Mouse (Mus musculus): ENCODE measurements around the gene Rbp7.
"Not testable (repeated sequence)": the region's sequence is repeated elsewhere in the genome, so short reads cannot be mapped to it uniquely, and the experiment has no call there.

Gene Rbp7

DNA sequence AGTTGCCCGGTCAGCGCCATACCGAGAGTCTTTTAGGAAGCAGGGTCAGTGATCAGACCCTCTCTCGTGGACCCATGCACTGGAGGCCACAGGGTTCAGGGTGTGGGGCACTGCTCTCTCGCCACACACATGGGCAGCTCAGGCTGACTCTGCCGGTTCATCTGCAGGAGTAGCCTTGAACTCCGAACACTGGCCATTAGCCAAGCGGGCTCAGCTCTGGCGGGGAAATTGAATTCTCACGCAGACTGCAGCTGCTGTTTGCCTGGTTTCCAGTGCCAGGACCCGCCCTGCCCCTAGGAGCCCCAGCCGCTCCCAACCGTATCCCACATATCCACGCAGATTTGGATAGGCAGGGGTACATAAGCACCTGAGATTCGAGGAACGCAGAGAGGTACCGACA lies 515 bp downstream of the Rbp7 start:
- no peak for DNase-seq

DNA sequence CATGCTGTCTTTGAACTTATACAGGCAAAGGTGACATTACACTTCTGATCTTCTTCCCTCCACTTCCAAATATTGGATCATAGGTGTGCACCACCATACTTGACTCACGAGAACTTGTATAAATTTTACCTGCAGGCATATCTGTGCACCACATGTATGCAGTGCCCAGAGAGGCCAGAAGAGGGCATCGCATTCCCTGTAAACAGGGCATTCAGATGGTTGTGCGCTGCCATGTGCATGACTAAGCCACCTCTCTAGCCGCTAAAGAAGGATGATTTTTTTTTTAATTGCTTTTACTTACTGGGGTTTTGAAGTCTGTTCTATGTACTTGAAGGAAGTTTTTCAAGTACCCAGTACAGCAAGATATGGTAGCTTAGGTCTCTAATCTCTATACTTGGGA lies 1.1 kb downstream of the Rbp7 start:
- DNase-seq = no peak

DNA sequence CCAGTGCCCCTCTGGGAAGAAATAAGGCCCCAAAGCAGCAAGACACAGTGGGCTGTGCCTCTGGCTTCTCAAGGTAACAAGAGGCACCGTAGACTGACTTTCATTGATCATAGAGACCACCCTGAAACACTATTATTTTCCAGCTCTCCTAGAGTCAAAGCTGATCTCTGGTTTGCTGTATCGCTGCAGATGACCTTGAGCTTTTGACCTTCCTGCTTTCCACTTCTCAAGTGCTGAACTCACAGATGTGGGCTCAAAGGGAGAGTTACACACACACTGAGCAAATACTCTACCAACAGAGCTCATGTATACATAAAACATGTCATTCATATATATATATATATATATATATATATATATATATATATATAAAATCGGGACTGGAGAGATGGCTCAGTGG lies 4.1 kb downstream of the Rbp7 start:
- no peak for DNase-seq

DNA sequence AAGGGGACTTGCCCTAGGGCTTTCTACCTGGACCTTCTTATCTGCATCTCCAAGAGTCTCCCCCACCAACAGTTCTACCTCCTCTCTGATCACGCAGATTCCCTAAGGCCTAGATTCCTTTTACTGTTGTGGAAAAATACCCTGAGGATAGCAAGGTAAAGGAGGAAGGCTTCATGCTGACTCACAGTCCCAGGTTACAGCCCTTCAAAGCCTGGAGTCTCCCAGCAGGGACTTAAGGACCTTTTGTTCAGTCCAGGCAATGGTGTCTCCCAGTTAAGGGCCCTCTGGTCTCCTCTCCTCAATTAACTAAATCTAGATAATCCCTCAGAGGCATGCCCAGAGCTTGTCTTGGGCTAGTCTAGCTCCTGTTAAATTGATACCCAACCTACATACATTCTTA lies 8.5 kb downstream of the Rbp7 start:
- no peak for DNase-seq

DNA sequence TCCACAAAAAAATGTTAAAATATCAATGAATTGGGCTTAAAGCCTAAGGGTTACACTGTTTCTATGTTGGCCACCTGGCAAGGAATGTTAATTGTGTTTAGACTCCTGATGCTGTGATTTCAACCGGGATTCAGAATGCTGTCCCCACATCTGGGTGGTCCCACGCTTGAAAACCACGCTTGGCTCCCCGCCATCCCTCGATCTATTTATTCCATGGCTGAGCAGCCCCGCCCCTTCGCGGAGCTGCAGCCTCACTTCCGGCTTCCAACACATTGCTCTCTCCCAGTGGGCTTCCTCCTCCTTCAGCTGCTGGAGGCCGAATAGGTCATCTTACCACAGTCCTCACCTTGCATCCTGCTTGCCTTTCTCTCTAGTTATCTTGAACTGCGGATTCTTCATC lies 8.9 kb downstream of the Rbp7 start:
- DNase-seq = no peak

DNA sequence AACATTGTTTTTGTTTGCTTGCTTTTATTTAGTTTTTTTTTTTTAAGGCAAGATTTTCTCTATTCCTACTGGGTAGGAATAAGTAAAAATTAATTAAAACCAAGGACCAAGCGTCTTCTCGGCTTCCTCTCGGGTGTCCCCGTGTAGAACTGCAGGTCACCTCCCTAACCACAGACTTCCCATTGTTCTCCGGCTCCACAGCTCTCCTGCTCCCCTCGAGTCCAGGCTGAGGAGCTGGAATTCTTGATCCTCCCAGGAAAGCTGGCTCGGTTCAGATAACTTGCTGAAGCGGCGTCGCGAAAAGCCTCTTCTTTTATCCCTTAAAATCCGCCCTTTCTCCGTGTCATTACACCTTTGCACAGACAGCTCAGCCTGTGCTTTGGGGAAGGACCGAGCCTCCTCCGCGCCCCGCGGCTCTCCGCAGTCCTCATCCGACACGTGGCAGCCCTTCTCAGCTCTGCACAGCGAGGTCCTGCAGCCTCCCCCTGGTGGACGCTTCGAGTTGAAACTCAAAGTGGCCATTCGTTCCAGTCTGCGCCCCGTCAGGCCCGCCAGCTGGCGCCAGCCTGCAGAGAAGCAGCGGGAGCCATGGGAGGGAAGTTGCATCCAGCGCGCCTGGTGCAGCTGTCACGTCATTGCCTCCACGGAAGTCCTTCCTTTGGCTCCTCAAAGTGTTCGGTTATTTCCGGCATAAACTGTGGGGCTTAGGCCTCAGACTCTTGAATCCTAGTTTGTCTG lies 9.6 kb downstream of the Rbp7 start:
- peak; percentile 85 for DNase-seq

DNA sequence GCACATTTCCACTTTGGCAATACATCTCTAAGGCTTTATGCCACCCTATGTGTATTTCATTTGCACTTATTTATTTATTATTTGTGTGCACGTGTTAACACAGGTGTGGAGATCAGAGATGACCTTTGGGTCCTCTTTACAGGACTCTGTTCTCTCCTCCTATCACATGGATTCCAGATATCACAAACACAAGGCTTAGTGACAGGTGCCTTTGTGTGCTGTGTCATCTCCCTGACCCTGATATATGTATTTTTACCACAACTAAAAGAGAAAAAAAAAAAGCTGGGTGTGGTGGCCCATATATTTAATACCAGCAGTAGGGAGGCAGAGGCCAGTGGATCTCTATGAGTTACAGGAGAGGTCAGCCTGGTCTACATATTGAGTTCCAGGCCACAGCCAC lies 10.3 kb downstream of the Rbp7 start:
- no peak for DNase-seq

DNA sequence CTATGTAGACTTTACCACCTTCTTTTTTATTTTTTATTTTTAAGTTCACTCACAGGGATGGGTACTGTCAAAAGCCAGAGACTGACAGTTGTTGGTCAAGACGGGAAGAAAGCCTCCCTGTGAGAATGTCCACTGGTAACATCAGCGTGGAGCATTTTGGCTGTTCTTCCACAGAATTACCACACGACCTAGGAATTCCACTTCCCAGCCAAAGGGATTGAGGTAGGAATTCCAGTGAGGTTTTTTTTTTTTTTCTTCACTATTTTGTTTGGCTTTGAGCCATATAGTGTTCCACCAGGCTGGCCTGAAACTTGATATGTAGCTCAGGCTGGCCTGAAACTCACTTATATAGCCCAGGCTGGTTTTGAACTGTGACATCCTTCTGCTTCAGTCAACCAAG lies 12.3 kb downstream of the Rbp7 start:
- no peak for DNase-seq

DNA sequence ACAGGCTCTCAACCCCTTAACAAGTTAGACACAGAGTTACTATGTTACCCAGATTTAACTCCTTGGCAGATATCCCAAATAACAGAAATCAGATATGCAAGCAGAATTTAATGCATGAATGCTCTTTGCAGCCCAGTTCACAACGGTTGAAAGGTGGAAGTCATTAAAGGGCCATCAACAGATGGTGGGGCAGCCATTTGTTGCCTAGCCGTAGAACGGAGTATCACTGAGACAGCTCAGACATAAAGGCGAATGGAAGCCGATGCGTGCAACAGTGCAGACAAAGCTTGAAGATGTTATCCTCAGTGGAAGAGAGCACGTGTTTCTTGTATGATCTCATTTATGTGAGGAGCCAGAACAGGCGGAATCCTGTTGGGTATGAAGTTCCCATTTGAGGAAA lies 14.2 kb downstream of the Rbp7 start:
- DNase-seq = no peak

DNA sequence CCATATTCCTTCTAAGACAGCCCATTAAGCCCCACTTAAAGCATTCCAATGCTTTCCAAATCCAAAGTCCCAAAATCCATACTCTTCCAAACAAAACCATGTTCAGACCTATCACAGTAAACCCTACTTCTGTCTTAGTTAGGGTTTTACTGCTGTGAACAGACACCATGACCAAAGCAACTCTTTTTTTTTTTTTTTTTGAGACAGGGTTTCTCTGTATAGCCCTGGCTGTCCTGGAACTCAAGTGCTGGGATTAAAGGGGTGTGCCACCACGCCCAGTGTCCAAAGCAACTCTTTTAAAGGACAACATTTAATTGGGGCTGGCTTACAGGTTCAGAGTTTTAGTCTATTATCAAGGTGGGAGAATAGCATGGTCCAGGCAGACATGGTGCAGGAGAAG lies 22.9 kb downstream of the Rbp7 start:
- not testable (repeated sequence) for DNase-seq

DNA sequence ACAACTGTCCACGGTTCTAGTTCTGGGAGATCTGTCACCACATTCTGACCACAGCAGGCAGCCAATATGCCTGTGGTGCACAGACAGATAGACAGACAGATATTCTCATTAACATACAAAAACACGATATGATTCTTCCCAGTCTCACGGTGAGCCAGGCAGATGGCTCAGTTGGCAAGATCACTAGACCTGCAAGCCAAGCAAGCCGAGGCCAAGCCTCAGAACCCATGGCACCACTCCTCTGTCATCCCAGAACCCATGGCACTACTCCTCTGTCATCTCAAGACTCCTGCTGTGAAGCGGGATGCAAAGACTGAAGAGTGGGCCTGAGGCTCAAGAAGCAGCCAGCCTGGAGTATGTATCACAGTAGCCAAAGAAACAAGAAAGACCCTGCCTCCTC lies 25.2 kb downstream of the Rbp7 start:
- no peak for DNase-seq

DNA sequence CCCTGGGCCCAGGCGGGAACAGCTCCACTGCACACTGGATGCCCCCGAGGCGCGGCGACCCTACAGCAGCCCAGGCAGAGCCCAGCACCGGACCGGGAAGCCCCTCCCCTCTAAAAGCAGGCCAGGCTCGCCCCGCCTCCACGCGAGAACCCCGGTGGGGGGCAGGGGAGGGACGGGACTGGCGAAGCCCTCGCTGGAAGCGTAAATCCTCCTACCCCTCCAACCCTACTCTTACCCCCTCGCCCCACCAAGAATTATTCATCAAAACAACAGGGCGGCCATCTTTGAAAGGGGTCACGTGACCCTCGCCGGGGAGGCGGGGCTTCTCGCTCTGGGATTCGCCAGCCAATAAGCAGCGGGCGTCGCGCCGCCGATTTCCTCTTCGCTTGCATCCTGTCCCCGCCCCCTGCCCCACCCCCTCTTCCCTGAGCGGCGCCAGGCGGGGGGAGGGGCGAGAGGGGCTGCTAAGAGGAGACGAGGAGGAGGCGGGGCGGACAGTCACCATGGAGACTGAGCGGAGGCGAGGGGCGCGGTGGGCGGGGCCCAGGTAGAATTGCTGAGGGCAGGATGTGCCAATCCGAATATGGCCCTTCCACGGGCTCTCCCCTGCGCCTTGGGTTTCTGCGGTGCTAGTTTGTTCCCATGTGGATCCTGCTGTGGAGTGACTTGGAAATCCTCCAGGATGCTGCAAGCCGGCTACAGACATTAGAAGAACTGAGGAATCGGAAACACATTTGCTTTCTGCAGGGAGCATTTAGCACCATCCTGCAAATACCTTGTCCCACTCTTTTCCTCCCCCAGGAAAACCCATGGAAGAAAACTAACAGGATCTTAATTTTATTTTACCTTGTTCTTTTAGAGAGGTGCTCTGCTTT lies 28.2 kb downstream of the Rbp7 start, which contains the start of gene Ube4b:
Ube4b (minus strand) TSS at position 425 of the 875 bp plus-strand sequence.
- DNase-seq = peak; percentile 98

DNA sequence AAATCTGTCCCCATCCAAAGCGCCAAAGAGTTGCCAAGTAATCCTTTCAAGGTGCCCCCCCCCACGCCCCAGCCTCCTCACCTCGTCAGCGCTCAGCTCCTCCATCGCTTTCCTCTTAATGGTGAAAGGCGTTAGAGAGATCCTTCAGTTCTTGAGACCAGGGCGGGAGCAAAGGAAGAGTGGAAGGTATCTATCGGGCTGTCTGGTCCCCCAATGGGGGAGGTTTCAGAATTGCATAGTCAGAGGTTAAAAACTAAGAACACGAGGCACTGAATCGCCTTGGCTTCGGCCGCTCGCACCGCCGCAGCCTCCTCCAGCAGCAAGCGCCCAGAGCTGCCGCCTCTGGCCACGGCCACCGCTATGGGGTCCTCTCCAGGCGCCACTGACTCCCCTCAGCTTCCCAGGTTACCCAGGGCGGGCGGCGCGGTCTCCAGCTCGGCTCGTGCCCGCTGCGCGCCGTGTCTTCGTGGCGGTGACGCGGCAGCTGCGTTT lies 28.9 kb downstream of the Rbp7 start:
- no peak for DNase-seq

DNA sequence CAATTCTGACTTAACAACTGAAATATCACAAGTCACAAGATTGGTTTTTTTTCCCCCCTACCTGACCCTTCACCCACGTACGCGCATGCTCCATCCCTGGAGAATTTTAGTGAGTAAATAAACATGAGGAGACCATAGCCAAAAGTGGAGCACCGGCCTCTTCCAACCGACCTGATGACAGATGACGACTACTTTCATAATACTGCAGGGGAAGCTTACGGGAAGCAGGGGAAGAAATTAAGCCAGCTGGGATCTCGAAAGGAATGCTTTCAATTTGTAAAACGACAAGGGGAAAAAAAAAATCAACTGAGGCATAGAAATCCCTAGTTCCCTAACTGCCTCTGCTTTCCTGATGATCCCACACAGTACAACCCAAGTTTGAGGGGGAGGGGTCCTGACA lies 30.0 kb downstream of the Rbp7 start:
- no peak for DNase-seq

DNA sequence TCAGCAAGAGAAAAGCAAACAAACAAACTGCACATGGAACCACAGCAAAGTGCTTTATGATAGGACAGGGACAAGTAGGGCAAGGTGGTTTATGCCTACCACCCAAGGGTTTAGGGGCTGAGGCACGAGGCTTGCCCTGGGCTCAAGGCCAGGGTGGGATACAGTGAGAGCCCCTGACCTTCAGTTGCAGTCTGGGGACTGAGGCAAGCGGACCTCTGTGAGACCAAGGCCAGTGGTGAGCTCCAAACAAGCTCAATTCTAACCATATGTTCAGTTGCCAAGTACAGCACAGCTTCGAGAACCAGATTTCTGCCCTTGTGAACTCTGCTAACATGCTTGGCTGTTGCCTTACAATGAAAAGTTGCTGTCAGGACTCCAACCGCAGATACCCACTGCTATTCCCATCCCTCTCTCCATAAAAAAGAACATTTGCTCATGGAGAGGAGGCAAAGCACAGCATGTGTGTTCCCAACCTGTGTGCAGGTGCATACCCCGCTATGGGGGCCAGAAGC lies 36.9 kb downstream of the Rbp7 start:
- DNase-seq = no peak

DNA sequence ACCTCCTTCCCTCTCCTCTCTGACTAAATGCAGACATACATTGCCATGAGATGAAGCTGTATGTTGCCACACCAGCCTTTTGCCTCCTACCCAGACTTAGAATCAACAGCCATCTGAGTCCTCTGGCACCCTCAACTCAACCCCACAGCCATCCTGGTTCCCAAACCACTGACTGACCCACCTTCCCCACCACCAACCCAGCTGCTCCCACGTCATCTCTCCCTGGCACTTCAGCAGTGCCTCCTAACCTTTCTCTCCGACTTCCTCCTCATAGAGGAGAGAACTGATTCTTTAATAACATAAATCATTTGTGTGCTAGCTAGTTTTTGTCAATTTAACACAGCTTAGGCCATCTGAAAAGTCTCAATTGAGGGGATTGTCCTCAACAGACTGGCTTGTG lies 37.8 kb downstream of the Rbp7 start:
- no peak for DNase-seq

DNA sequence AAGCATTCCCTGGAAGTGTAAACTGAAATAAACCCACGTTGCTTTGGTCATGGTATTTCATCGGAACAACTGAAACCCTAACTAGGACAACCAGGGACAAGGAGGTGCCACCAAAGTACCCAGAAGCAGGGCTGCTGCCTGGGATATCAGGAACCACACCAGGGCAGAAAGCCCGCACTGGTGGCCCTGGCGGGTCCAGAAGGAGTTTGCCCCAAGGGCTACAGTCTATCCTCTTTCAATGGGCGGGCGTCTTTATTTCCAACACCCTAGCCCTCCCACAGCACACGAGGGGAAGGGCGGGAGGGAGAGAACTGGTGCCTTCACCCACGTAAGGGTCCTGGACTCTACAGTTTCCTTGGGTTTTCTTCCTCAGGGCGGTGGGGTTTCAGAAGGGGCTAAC lies 38.4 kb downstream of the Rbp7 start:
- no peak for DNase-seq

DNA sequence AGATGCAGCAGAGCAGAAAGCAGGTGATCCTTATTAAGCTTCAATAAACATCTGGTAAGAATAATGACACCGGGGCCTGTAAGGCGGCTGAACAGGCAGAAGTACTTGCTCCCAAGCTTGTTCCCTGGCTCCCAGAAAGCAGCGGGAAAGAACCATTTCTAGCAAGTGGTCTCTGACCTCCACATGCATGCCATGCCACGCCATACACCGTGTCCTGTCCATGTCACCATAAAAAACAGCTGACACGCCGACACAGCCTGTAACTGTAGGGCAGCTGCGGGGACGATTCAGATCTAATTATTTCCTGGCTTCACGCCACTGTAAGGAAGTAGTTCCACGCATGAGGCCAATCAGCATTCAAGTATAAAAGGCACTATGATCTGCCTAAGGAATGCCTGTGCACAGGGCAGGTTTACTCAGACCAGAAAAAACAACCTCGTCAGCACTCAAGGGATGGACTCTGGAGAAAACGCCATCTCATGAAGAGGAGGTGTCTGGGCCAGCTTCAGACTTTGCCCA lies 39.1 kb downstream of the Rbp7 start:
- no peak for DNase-seq

DNA sequence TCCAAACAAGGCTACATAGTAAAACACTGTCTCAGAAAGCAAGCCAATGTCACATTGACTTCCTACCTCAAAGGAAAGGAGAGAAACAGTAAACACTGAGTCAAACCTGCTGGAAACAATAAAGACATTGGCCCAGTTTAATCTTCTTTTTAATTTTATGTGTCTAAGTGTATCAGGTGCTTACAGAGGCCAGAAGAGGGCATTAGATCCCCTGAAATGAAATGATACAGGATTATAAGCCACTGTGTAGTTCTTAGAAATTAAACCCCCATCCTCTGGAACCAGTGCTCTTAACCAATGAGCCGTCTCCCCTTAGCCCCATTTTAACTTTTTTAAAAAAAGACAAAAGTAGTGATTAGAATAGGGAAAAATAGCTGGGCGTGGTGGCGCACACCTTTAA lies 40.5 kb downstream of the Rbp7 start:
- DNase-seq = no peak

DNA sequence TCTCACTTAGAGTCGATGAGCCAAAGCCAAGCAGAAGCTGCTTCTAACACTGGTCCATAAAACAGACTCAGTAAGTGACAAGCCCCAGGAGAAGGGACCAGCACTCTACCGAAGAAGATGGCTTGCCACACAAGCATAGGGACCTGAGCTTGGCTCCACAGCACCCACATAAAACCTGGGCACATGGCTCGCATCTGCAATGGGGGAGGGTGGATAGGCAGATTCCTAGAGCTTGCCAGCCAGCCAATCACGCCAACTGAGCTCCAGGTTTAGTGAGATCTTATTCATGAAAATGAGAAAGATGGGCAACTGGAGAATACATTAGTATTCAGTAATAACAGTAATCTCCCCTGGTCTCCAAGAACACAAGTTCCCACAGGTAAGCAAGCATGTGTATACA lies 45.0 kb downstream of the Rbp7 start:
- DNase-seq = no peak

DNA sequence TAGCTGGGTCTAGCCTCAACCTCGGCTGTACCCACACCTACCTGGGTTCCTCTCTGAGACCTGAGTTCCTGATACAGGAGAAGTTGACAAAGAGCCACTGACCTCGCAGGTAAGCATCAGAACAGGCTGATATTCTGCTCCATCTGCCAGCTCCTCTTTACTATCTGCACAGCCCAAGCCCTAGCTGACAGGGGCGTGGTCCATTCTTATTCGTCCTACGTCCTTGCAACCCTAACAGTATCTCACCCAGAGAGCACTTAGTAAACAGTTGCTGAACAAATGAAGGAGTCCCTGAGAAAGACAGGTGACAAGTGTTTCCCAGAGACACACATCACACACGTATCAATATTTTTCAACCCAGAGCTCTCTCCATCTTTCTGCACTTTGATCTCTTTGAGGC lies 46.4 kb downstream of the Rbp7 start:
- DNase-seq = no peak

DNA sequence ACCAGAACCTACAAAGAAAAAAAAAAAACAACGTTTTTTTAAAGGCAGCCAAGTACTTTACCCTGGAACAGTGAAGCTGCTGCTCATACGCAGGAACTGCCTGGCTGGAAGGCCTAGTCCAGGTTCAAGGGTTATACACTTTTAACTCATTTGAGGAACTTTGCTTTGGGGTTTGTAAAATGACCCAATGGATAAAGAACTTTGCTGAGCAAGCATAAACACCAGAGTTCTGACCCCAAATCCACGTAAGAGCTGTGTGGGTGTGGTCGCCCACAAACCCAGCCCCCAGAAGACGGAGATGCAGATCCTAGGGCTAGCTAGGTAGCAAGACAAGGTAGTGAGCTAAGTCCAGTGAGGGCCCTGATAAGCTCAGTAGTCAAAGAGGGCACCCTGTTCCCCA lies 47.3 kb downstream of the Rbp7 start:
- no peak for DNase-seq

DNA sequence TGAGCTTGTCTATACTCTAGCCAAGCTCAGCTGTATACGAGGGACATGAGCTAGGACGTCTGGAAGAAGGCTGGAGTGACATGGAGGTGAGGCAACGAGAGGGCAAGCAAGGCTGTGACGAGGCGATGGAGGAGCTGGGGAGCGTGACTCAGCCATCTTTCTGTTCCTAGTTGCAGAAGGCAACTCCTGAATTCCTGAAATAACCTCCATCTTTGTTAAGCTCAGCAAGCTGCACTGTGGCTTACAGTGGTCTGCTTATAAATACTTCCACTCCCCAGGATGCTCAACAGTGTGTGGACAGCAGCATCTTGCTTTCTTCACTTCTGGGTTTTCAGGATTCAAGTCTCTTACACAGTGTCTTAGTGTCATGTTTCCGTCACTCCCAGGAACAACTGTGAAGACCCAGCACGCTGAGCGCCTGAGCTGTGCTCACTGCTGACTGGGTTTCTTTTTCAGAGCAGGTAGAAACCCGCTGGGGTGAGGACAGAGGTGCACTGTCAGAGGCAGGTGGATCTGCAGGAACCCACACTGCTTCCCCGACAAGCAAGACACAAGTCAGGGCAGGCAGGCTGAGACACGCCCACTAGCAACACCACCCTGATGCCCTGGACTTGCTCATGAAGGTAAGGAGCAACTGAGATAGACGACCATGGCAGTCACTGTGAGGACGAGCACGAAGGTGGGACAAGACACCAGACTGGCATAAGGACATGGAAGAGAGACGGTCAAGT lies 48.9 kb downstream of the Rbp7 start:
- no peak for DNase-seq
